Mouse (Mus musculus): ENCODE results near the gene Cd70. TPM values are rescaled to one million over a fixed set of nuclear protein-coding genes. Genes with fewer than 3 reads are reported as not detected.

The Cd70 gene
- not detected for total RNA-seq (2021)
- long read RNA-seq, experiment 1, result 0 reads
- long read RNA-seq, experiment 2, result 0 reads

DNA sequence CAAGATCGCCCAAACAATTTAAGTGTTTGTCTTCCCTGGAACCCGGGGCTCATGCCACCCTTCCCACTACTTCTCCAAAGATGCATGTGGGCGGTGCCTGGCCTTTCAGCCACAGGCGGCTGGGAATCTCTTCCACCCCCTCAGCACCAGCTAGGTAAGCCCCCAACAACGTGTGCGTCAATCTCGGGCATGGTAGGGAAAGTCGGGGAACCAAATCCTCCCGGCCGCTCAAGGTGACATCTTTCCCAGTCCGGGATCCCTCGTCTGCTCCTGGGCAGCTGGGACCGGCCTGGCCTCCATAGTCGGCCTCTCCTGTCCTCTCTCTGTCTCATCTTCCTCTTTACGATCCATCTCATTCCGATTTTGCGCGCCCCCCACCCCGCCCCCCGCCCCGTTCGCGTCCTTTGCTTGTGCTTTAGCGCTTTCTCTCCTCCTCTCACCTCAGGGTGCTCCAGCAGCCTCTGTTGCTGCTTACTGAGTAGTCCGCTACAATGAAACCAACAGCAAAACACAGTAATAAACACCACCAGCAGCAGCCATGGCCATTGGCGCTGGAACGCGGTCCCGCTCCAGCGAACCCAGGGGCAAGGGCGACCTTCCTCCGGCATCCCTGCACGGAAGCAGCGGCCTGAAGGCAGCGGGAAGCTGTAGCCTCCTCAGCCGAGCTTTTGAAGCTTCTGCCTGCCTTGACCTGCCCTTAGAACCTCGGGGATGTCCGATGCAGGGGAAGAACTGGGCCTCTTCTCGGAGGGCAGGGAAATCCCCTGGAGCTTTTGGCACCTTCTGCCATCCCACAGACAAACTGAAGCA lies at the start of gene Cd70:
Gene Cd70, minus strand, starts transcription at position 784 of the 810 bp plus-strand sequence.
- DNase-seq, result peak; percentile 16

DNA sequence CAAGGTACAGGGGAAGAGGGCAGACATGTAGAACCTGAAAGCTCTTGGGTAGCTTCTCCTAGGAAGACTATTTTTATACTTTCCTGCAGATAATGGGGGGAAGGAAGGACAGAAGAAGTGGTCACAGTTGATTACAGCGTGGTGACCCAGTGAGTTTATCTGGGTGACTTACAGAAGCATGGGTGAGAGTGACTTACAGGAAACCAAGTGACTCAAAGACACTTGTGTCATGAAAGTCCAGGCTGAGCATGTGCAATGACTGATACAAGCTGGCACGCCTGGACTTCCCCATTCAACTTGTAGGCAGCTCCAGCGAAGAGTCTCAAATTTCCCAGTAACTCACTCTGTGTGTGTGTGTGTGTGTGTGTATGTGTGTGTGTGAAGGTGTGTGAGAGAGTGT lies 48.7 kb upstream of the Cd70 start:
- DNase-seq, result no peak

DNA sequence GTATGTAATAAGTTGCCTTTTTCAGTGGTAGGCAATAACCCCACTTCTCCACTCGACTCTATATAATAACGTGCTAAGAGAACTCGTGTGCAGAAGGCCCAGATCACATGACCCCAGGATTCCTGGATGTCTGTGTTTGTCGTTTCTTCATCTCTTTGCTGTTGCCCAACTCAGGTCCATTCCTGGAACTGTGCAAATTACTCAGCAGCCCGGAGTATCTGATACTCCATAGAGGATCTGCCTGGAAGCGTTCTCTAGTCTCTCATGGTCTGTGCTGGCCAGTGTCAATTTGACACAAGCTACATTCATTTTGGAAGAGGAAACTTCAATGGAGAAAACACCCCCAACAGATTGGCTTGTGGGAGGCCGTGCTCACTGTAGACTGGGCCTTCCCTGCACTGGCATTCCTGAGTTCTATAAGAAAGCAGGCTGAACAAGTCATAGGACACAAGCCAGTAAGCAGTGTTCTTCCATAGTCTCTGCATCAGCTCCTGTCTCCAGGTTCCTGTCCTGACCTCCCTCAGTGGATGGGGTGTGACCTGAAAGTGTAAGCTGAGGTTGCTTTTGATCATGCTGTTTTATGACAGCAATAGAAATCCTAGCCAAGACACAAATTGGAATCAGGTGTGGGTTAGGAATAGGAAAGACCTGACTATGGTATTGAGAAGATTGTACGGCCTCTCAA lies 45.9 kb upstream of the Cd70 start:
- no peak for DNase-seq

DNA sequence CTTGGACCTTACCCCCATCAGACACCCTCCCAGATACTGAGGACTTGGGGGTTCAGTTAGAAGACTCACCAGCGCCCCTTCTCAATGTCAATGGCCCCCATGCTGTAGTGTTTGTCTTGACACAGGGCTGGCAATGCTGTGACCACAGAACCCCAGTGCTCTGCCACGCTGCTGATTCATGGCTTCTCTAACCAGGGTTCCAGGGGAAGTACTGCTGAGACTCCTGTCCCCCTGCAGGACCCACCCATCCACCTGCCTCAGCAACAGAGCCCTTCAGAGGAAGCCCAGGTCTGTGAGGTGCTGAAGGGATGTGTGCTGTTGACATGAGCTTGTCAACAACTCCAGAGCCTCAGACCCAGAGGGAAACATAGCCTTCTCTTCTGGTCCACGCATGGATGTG lies 45.2 kb upstream of the Cd70 start:
- no peak for DNase-seq

DNA sequence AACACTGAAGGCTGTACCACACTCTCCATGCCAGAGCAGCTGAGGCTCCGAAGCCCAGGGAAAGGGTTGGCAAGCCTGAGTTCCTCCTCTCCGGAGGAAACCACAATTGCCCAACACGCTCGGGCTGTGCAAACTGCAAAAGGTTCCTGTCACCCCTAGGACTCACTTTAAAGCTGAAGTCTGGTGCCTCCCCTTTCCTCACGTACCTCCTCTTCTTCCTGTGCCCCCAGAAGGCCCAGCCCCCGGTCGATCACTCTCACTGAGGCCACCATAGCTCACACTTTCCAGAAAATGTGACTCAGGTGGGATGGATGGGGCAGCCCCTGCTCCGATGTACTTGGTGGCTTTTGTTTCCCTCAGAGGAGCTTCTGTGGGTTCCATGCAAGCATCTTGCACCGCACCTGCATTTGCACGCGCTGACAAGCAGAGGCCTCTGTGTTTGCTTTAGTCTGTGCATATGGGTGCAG lies 44.5 kb upstream of the Cd70 start, which contains the start of gene Tnfsf14:
Gene Tnfsf14, minus strand, starts transcription at position 137 of the 467 bp plus-strand sequence.
- DNase-seq, result no peak

DNA sequence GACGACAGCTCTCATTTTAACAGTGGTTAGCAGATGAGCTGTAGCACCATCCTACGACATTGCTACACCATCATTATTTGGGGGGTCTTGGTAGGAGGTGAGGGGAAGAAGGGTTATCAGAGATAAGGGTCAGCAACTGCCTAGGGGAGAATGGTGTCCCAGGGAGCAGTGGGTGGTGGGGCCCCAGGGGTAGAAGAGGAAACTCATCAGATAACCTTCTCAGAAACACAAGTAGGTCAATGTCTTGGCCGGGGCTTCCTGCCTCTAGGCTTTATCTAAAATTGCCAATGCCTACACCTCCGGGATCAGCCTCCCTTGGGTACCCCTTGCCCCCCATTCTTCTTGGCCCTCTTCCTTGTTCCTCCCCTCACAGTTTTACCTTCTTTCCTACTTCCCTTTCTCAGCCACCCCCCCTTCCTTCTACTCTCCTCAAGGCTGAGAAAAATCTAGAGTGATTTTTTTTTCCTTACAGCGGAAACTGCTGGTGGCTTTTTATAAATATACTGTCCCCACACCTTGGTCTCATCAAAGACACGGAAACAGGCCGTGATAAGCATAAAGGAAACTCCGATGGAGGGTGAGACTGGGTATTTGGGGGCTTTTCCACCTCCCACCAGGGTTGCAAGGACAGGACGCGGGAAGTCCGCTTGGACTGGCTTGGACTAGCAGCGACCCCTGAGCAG lies 39.1 kb upstream of the Cd70 start:
- no peak for DNase-seq

DNA sequence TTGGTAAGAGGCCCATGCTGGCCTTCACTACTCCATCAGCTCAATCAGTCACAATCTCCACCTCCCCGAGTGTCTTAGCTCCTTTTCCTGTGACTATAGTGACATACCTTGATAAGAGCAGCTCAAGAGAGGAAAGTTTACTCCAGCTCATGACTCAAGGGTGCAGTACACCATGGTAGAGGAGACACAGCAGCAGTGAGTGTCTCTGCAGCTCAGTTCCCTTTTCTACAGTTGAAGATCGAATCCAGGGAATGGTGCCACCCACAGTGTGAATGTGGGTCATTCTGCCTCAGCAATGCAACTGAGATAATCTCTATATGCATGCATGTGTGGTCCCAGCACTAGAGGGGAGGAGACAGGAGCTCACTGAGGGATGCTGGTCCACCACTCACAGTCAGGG lies 36.1 kb upstream of the Cd70 start:
- DNase-seq, result no peak

DNA sequence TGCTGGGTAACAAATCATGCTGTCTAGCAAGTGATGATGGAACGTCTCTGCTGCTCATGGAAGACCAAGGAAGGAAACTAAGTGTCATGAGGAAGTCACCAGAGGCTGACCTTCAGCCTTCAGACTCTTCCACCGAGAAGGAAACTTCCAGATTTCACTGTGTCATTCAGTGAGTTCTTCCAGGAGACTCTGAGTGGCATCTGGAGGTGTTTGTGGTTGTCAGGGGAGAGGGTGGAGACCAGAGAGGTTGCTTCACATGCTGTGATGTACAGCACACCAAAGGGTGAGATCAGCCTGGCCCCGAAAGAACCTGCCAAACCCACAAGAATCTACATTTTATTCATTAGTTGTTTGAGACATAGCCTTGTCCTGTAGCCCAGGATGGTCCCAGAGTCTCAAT lies 33.3 kb upstream of the Cd70 start:
- DNase-seq, result no peak

DNA sequence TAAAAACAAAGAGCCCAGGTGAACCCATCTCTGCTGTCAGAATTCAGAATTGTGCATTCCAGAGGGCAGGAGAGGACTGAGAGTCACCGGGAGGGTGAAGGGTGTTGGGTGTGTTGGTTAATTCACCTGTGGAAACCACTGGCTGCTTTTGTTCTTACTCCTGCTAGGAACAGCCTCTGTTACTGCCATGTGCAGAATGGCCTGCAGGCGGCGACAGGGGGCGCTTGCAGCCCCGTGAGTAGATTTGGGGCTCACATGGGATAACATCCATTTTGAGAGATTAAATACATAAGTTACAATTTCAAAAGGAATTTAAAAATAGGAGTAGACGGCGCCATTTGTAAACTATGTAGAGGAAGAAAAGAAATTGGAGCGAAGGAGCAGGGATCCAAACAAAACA lies 30.8 kb upstream of the Cd70 start:
- peak; percentile 34 for DNase-seq

DNA sequence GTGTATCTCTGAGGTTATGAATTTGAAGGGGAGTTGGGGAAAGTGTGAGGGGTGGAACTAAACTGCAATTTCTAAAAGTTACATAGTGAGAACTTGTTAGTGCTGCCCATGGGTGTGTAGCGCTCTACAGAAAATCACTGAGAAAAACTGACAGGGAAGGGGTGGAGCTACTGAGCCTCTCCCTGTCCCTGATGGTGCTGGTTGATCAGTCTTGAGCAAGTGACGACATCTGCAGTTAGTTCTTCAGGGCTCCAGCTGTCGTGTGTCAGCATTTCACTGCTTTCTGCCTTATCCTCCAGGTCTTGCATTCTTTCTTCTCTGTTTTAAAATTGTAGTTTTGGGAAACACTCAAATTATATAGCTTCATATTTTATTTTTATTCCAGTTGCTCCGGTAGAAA lies 23.8 kb upstream of the Cd70 start:
- no peak for DNase-seq

DNA sequence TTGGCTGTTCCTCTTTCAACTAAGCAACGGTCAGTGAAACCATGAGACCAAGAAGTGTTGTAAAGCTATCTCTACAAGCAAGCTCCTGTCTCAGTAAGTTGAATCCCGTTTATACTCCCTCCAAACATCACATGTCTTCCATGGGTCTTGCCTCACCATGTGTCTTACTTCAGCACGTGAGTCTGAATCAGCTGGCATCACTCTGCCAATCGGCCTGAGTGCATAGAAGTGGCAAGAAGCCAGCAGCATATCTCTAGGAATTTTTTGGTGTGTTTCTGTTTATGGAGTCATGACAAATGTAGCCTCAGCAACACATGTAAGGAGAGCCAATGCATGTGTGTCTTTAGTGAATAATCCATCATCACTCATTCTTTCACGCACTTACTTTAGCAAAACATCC lies 22.8 kb upstream of the Cd70 start:
- no peak for DNase-seq

DNA sequence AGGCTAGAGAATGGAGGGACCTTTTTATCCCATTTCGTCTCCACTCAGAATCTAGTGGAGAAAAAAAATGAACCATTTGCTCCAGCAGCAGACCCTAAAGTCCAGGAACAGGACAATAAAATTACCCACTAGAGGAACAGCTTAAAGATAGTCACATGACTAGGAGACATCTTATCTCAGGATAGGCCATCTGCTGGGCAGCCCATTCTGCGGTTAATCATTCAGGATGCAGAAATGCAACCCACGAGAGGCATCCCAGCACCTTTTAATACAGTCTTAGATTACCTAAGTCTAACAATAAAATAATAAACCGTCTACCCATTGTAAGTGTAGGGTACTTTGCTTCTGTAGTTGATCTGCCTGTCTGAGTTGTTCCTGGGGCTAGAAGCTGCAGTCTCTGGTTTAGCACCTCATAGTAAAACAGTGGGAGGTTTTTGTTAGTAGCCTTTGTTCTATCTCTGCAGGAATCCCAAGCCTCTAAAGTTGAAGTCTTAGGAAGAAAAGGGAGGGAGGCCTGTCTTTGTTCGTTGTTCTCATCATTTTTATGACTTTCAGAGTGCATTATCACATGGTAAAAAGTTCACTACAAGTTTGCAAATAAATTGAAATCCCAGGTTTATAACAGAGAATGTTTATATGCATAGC lies 21.2 kb upstream of the Cd70 start:
- DNase-seq, result no peak

DNA sequence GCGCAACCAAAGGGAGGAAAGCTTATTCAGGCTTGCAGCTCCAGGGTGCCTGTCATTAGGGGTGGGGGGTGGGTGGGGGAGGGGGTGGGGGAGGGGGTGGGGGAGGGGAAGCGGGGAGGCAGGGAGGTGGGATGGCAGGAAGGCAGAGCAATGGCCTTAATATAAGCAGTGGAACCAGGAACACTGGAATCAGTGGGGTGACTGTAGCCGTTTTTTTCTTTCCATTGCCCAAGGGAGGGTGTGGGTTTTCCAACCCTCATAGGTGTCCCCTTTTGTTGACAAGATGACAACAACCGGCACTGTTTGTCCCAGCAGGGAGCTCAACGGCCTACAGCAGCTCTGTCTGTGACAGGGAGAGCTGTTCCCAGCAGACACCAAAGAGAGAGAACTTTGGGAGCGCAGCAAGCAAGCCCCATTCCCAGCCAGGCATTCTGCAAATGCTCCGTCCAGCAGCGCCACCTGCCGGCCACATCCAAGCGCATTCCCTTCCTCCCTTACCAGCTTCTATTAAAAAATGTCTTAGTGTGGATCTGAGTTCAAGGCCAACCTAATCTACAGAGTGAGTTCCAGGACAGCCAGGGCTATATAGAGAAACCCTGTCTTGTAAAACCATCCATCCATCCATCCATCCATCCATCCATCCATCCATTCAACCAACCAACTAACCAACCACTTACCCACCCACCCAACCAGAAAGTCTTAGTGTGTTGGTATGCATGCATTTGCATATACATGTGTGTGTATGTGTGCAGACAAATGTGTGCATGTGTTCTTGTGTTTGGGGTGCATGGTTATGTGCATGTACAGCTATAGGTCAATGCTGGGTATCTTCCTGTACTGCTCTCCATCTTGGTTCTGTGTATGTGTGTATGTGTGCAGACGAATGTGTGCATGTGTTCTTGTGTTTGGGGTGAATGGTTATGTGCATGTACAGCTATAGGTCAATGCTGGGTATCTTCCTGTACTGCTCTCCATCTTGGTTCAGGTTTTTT lies 17.5 kb upstream of the Cd70 start:
- DNase-seq, result peak; percentile 95

DNA sequence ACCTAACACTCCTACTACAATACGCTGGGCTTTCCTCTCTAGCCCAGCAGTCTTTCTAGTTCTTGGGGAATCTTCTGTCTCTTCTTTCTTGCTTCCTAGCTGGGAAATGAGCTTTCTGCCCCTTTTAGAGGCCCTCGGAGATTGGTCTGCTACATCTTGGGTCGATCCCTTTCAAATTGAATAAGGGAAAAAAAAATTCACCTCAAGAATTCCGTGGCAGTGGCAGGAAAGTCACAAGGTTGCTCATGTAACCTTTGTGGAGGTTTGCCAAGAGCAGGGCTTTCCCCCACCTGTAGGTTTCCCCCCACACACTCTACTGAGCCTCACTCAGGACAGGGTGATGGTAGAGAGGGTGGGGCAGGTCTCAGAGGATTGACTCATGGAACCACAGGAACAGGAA lies 4.2 kb upstream of the Cd70 start:
- DNase-seq, result no peak

DNA sequence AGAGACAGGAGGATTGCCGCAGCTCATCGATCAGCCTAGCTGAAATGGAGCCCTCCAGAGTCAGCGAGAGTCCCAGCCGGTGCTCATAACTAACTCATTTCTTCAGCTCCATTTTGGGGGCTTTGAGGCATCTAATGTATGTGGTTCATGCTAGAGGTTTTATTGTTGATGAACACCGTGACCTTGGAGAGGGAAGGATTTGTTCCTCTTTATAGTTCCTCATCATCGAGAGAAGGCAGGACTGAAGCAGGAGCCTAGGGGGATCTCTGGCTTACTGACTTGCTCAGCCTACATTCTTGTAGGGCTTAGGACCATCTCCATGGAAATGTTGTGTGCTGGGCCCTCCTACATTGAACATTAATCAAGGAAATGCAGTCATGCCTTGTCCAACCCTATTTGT lies 3.4 kb upstream of the Cd70 start:
- no peak for DNase-seq

DNA sequence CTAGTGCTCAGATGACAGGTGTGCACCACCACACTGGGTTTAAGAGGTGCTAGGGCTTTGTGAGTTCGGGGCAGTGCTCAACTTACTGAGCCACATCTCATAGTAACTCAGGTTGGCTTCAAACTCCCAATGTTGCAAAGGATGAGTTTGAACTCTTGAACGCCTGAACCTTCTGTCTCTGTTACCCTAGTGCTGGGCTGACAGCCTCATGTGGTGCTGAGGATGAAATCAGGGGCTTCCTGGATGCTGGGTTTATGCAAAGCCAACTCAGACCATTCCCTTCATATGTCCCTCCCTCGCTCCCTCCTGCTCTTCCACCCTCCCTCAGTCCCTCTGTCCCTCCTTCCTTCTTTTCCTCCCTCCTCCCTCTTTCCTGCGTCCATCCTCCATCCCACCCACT lies 1.2 kb downstream of the Cd70 start:
- DNase-seq, result no peak

DNA sequence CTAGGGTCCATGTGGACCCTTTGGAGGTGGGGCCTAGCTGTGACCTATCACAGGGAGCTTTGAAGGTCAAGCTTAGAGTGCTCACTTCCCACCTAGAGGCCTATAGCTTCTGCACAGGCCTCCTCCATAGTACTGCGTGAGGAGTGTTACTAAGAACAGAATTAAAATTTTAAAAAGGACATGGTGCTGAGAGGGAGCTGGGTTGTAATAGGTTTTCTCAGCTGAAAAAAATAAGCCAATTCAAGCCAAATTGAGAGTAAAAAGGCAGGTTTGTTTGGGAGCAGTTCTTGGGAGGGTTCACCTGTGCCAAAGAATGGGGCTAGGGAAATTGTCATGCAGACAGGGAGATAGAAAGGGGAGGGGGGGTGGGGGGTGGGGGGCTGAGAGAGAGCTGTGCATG lies 4.5 kb downstream of the Cd70 start:
- DNase-seq, result no peak

DNA sequence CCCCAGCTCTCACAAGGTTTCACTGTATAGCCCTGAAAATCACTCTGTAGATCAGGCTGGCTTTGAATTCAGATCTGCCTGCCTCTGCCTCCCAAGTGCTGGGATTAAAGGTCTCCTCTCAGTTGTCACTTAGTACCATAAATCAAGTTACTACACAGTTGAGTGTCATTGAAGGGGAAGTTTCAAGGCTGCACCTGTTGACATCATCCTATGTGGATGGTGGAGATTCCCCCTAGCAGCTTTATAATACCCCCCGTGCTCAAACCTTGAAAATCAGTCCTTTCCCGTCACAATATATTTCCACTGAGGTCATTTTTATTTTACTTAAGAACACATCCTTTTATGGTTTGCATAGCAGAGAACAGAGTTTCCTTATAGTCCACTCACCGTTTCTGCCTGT lies 5.9 kb downstream of the Cd70 start:
- no peak for DNase-seq

DNA sequence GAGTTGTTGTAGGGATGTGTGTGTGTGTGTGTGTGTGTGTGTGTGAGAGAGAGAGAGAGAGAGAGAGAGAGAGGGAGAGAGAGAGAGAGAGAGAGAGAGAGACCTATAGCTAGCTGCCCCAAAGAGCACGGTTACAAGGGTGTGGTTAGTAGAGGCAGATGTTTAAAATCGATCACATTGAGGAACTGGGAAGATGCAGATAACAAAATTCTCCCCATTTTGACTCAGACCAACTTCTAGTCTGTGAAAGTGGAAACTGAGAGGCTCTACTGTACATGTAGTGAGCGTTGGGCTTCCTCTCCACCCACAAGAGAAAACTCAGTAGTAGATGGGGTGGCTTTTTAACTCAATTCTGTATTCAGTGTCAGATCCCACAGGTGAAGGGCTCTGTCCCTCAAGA lies 9.9 kb downstream of the Cd70 start:
- DNase-seq, result no peak

DNA sequence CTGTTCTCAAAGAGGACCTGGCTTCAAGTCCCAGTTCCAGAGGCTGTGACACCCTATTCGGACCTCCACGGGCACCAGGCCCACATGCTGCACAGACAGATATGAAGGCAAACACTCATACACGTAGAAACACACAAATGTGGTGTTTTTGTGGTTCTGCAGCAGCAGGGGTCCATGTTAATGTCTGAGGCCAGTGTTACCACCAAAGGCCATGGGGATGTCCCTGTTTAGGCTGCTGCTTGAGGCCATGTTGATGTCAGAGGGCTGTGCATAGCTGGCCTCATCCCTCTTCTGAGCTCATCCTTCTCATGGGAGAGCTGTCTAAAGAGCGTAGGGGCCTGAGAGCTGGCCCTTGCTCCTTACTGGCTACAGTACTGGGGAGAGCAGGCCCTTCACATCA lies 10.9 kb downstream of the Cd70 start:
- DNase-seq, result no peak

DNA sequence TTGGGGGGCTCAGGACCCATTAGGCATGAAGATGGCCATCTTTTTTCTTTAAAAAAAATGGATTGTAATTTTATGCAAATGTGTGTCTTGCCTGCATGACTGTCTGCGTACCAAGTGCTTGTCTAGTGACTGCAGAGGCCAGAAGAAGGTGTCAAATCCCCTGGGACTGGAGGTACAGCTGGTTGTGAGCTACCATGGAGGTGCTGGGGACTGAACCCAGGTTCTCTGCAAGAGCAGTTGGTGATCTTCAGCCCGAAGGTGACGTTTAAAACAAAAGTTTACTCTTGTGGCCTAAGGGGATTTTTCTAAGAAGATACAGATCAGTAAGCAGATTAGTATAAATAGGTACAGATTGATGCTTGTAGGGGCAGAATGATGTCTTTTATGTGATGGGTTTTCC lies 13.9 kb downstream of the Cd70 start:
- DNase-seq, result no peak
